Mouse (Mus musculus): Measurements from ENCODE around the gene Myrfl. TPM values are rescaled to one million over a fixed set of nuclear protein-coding genes. Genes with fewer than 3 reads are reported as not detected.

The Myrfl gene
- polyA plus RNA-seq, 1 experiment from 2014 or later: 7.3 TPM

DNA sequence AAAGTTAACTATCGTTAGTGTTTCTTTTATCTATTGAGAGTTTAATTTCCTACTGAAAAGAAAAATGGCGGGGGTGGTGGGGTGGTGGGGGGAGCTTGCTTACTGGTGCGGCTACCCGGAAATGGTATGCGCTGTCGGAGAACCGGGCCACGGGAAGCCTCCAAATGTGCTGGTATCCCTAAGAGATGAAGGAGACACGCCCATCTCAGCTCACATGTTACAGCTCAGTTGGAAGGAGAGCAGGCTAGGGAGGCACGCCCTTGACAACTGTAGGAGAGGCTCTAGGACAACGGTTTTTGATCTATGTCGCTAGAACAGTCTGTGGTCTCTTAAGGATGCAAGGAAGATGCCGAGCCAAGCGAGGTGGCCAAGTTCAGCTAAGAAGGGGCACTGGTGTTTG lies 119.9 kb downstream of the Myrfl start:
- Histone ChIP-seq H3K9me3 (ENCODE audit: control insufficient read depth) (no peaks in the 10 kb centered on the region), H3K27ac (ENCODE audit: low read depth, low read length) (no peak overlapping the region), H3K27me3 (replicated peaks; ENCODE audit: control insufficient read depth, insufficient read depth, low read length) (no peaks in the 10 kb centered on the region), H3K9ac (ENCODE audit: low read depth, low read length) (no peak overlapping the region), H3K4me1 (replicated peaks; ENCODE audit: control insufficient read depth, insufficient read depth, low read length) (no peaks in the 10 kb centered on the region), H3K4me3 (ENCODE audit: low read depth, low read length) (no peak overlapping the region), H3K4me2 (replicated peaks; ENCODE audit: low read depth) (no peak overlapping the region), H3K36me3 (ENCODE audit: control insufficient read depth, insufficient read depth) (peaks cover 5% of the 10 kb centered on the region; the same call in 1 of the 2 replicates)
- no peak for ATAC-seq
- WGBS: 85% methylated on average over 14 of the region's 14 CpGs
- no peak for TF ChIP-seq CTCF (IDR thresholded peaks at IDR 0.05; ENCODE audit: low read depth)

GRCm38 (mm10) chr10:116773846-116774750 lies 122.6 kb downstream of the Myrfl start:
- H3K4me2 ChIP-seq (replicated peaks; ENCODE audit: low read depth): no peak overlapping the region
- H3K27ac ChIP-seq (ENCODE audit: low read depth, low read length): no peak overlapping the region
- no peak for TF ChIP-seq CTCF (IDR thresholded peaks at IDR 0.05; ENCODE audit: low read depth)
- H3K27me3 ChIP-seq (replicated peaks; ENCODE audit: control insufficient read depth, insufficient read depth, low read length): no peaks in the 10 kb centered on the region
- no peaks in the 10 kb centered on the region for H3K9me3 ChIP-seq (ENCODE audit: control insufficient read depth)
- ATAC-seq: no peak
- H3K4me3 ChIP-seq (ENCODE audit: low read depth, low read length): no peak overlapping the region
- H3K4me1 ChIP-seq (replicated peaks; ENCODE audit: control insufficient read depth, insufficient read depth, low read length): no peaks in the 10 kb centered on the region
- 62% methylated on average over 15 of the region's 15 CpGs for WGBS
- H3K36me3 ChIP-seq (ENCODE audit: control insufficient read depth, insufficient read depth): peaks cover 5% of the 10 kb centered on the region; the same call in 1 of the 2 replicates
- H3K9ac ChIP-seq (ENCODE audit: low read depth, low read length): no peak overlapping the region

GRCm38 (mm10) chr10:116771215-116771935 lies 125.3 kb downstream of the Myrfl start:
- TF ChIP-seq CTCF (IDR thresholded peaks at IDR 0.05; ENCODE audit: low read depth): no peak
- ATAC-seq: no peak
- Histone ChIP-seq H3K27me3 (replicated peaks; ENCODE audit: control insufficient read depth, insufficient read depth, low read length) (no peaks in the 10 kb centered on the region), H3K9me3 (ENCODE audit: control insufficient read depth) (no peaks in the 10 kb centered on the region), H3K36me3 (ENCODE audit: control insufficient read depth, insufficient read depth) (peaks cover 5% of the 10 kb centered on the region; the same call in 1 of the 2 replicates), H3K4me2 (replicated peaks; ENCODE audit: low read depth) (peak overlapping the region; percentile 35), H3K4me3 (ENCODE audit: low read depth, low read length) (no peak overlapping the region), H3K9ac (ENCODE audit: low read depth, low read length) (no peak overlapping the region), H3K4me1 (replicated peaks; ENCODE audit: control insufficient read depth, insufficient read depth, low read length) (no peaks in the 10 kb centered on the region), H3K27ac (ENCODE audit: low read depth, low read length) (no peak overlapping the region)
- WGBS: 60% methylated on average over 21 of the region's 21 CpGs

- Histone ChIP-seq H3K9me3 (ENCODE audit: control insufficient read depth) (no peaks in the 10 kb centered on the region), H3K4me1 (replicated peaks; ENCODE audit: control insufficient read depth, insufficient read depth, low read length) (no peaks in the 10 kb centered on the region), H3K9ac (ENCODE audit: low read depth, low read length) (no peak overlapping the region), H3K4me2 (replicated peaks; ENCODE audit: low read depth) (no peak overlapping the region), H3K27me3 (replicated peaks; ENCODE audit: control insufficient read depth, insufficient read depth, low read length) (no peaks in the 10 kb centered on the region), H3K4me3 (ENCODE audit: low read depth, low read length) (no peak overlapping the region), H3K36me3 (ENCODE audit: control insufficient read depth, insufficient read depth) (no peaks in the 10 kb centered on the region), H3K27ac (ENCODE audit: low read depth, low read length) (no peak overlapping the region)
- WGBS: 50% methylated on average over 13 of the region's 13 CpGs
- ATAC-seq: no peak
- TF ChIP-seq CTCF (IDR thresholded peaks at IDR 0.05; ENCODE audit: low read depth): no peak
These were observed 128.1 kb downstream of the Myrfl start for GRCm38 (mm10) chr10:116768642-116769041.

GRCm38 (mm10) chr10:116766525-116766924 lies 130.2 kb downstream of the Myrfl start:
- Histone ChIP-seq H3K4me3 (ENCODE audit: low read depth, low read length) (no peak overlapping the region), H3K27ac (ENCODE audit: low read depth, low read length) (no peak overlapping the region), H3K4me1 (replicated peaks; ENCODE audit: control insufficient read depth, insufficient read depth, low read length) (no peaks in the 10 kb centered on the region), H3K9me3 (ENCODE audit: control insufficient read depth) (no peaks in the 10 kb centered on the region), H3K27me3 (replicated peaks; ENCODE audit: control insufficient read depth, insufficient read depth, low read length) (no peaks in the 10 kb centered on the region), H3K9ac (ENCODE audit: low read depth, low read length) (no peak overlapping the region), H3K4me2 (replicated peaks; ENCODE audit: low read depth) (no peak overlapping the region), H3K36me3 (ENCODE audit: control insufficient read depth, insufficient read depth) (no peaks in the 10 kb centered on the region)
- ATAC-seq: no peak
- WGBS: 80% methylated on average over 6 of the region's 6 CpGs
- TF ChIP-seq CTCF (IDR thresholded peaks at IDR 0.05; ENCODE audit: low read depth): no peak

GRCm38 (mm10) chr10:116761476-116762068 lies 135.1 kb downstream of the Myrfl start:
- H3K4me2 ChIP-seq (replicated peaks; ENCODE audit: low read depth): no peak overlapping the region
- H3K9ac ChIP-seq (ENCODE audit: low read depth, low read length): no peak overlapping the region
- no peaks in the 10 kb centered on the region for H3K27me3 ChIP-seq (replicated peaks; ENCODE audit: control insufficient read depth, insufficient read depth, low read length)
- H3K27ac ChIP-seq (ENCODE audit: low read depth, low read length): no peak overlapping the region
- no peak for ATAC-seq
- WGBS: 47% methylated on average over 4 of the region's 4 CpGs
- H3K4me3 ChIP-seq (ENCODE audit: low read depth, low read length): no peak overlapping the region
- H3K36me3 ChIP-seq (ENCODE audit: control insufficient read depth, insufficient read depth): no peaks in the 10 kb centered on the region
- H3K9me3 ChIP-seq (ENCODE audit: control insufficient read depth): no peaks in the 10 kb centered on the region
- no peak for TF ChIP-seq CTCF (IDR thresholded peaks at IDR 0.05; ENCODE audit: low read depth)
- H3K4me1 ChIP-seq (replicated peaks; ENCODE audit: control insufficient read depth, insufficient read depth, low read length): no peaks in the 10 kb centered on the region

Data from intestine, postnatal 0 days (tissue).